Mouse (Mus musculus) CD4-positive, CD25-positive, alpha-beta regulatory T cell, adult 4 months (primary cell): ENCODE measurements around the gene Ccdc160. TPM values are rescaled to one million over a fixed set of nuclear protein-coding genes. Genes with fewer than 3 reads are reported as not detected.

Experiments
- ATAC-seq: one replicate; pipeline ENCODE4 v1.8.0; 2017
- polyA plus RNA-seq, 2 experiments: library from polyadenylated mRNA; unstranded; fragments of 100-300 nt; shearing (Covaris generic); gene quantifications; one replicate each; pipeline ENCODE4 v1.2.1; 2017

The Ccdc160 gene
- polyA plus RNA-seq: not detected

GRCm38 (mm10) chrX:52790980-52791593 lies at the start of gene Ccdc160:
Gene Ccdc160 (plus strand): TSS chrX:52791200.
- ATAC-seq: no peak

GRCm38 (mm10) chrX:52743781-52744180 lies 47.2 kb upstream of the Ccdc160 start:
- peak; percentile 34 for ATAC-seq

- peak; percentile 69 for ATAC-seq
Measured at GRCm38 (mm10) chrX:52744201-52745051, 46.6 kb upstream of the Ccdc160 start.

GRCm38 (mm10) chrX:52745462-52745861 lies 45.5 kb upstream of the Ccdc160 start:
- ATAC-seq: no peak

- peak; percentile 41 for ATAC-seq
Measured at GRCm38 (mm10) chrX:52745917-52746316, 45.1 kb upstream of the Ccdc160 start.

GRCm38 (mm10) chrX:52746849-52747248 lies 44.2 kb upstream of the Ccdc160 start:
- no peak for ATAC-seq

- no peak for ATAC-seq
Measured at GRCm38 (mm10) chrX:52753491-52754085, 37.4 kb upstream of the Ccdc160 start.

- peak; percentile 44 for ATAC-seq
Measured at GRCm38 (mm10) chrX:52757164-52757563, 33.8 kb upstream of the Ccdc160 start.

GRCm38 (mm10) chrX:52759232-52759631 lies 31.8 kb upstream of the Ccdc160 start:
- no peak for ATAC-seq

GRCm38 (mm10) chrX:52760191-52760945 lies 30.6 kb upstream of the Ccdc160 start:
- ATAC-seq: peak; percentile 86

GRCm38 (mm10) chrX:52762221-52762620 lies 28.8 kb upstream of the Ccdc160 start:
- ATAC-seq: no peak

- ATAC-seq: peak; percentile 66
Measured at GRCm38 (mm10) chrX:52775973-52776372, 15.0 kb upstream of the Ccdc160 start.

GRCm38 (mm10) chrX:52777671-52778070 lies 13.3 kb upstream of the Ccdc160 start:
- ATAC-seq: no peak

- ATAC-seq: peak; percentile 53
Measured at GRCm38 (mm10) chrX:52783898-52784297, 7.1 kb upstream of the Ccdc160 start.

GRCm38 (mm10) chrX:52791944-52792719 lies 1.1 kb downstream of the Ccdc160 start:
- no peak for ATAC-seq

- no peak for ATAC-seq
Measured at GRCm38 (mm10) chrX:52792861-52793260, 1.9 kb downstream of the Ccdc160 start.

- no peak for ATAC-seq
Measured at GRCm38 (mm10) chrX:52795816-52796215, 4.8 kb downstream of the Ccdc160 start.

- no peak for ATAC-seq
Measured at GRCm38 (mm10) chrX:52797031-52797625, 6.1 kb downstream of the Ccdc160 start.

GRCm38 (mm10) chrX:52798255-52798654 lies 7.3 kb downstream of the Ccdc160 start:
- no peak for ATAC-seq

- ATAC-seq: no peak
Measured at GRCm38 (mm10) chrX:52799566-52799965, 8.6 kb downstream of the Ccdc160 start.

GRCm38 (mm10) chrX:52819338-52819737 lies 28.3 kb downstream of the Ccdc160 start:
- ATAC-seq: no peak
